Mouse (Mus musculus) right cerebral cortex, postnatal 14 days (tissue): ENCODE data around the gene Sh2b3.

Experiments used
- DNase-seq: peaks from one replicate; pipeline ENCODE4 v3.0.0; 2022

Gene Sh2b3

GRCm38 (mm10) chr5:121843138-121843905, 5.9 kb upstream of the Sh2b3 start:
- DNase-seq: no peak

GRCm38 (mm10) chr5:121842665-121843118, 5.2 kb upstream of the Sh2b3 start:
- DNase-seq: peak; percentile 87

- no peak for DNase-seq
These were observed 4.5 kb upstream of the Sh2b3 start for GRCm38 (mm10) chr5:121841973-121842372.

GRCm38 (mm10) chr5:121841516-121841915, 4.1 kb upstream of the Sh2b3 start:
- no peak for DNase-seq

- DNase-seq: no peak
These were observed 1.7 kb upstream of the Sh2b3 start for GRCm38 (mm10) chr5:121839128-121839473.

GRCm38 (mm10) chr5:121838341-121839127, 1.1 kb upstream of the Sh2b3 start:
- DNase-seq: peak; percentile 54

- peak; percentile 85 for DNase-seq
These were observed 592 bp downstream of the Sh2b3 start for GRCm38 (mm10) chr5:121836692-121837415.

- peak; percentile 65 for DNase-seq
These were observed 1.3 kb downstream of the Sh2b3 start for GRCm38 (mm10) chr5:121835949-121836691.

- DNase-seq: no peak
These were observed 2.3 kb downstream of the Sh2b3 start for GRCm38 (mm10) chr5:121834991-121835747.

GRCm38 (mm10) chr5:121834241-121834606, 3.2 kb downstream of the Sh2b3 start:
- no peak for DNase-seq

GRCm38 (mm10) chr5:121833572-121834240, 3.7 kb downstream of the Sh2b3 start:
- no peak for DNase-seq

GRCm38 (mm10) chr5:121833159-121833558, 4.3 kb downstream of the Sh2b3 start:
- no peak for DNase-seq

- DNase-seq: no peak
These were observed 4.9 kb downstream of the Sh2b3 start for GRCm38 (mm10) chr5:121832376-121833155.

- DNase-seq: no peak
These were observed 6.3 kb downstream of the Sh2b3 start for GRCm38 (mm10) chr5:121831002-121831601.

- peak; percentile 63 for DNase-seq
These were observed 8.7 kb downstream of the Sh2b3 start for GRCm38 (mm10) chr5:121828491-121829432.

GRCm38 (mm10) chr5:121827876-121828275, 9.6 kb downstream of the Sh2b3 start:
- no peak for DNase-seq

- DNase-seq: peak; percentile 3
These were observed 11.8 kb downstream of the Sh2b3 start for GRCm38 (mm10) chr5:121825606-121826005.

- peak; percentile 45 for DNase-seq
These were observed 13.3 kb downstream of the Sh2b3 start for GRCm38 (mm10) chr5:121824121-121824520.

GRCm38 (mm10) chr5:121823668-121824067, 13.8 kb downstream of the Sh2b3 start:
- DNase-seq: no peak
